Comparison of ENCODE assay signal across 33 mouse cellular contexts in the genomic region with DNA sequence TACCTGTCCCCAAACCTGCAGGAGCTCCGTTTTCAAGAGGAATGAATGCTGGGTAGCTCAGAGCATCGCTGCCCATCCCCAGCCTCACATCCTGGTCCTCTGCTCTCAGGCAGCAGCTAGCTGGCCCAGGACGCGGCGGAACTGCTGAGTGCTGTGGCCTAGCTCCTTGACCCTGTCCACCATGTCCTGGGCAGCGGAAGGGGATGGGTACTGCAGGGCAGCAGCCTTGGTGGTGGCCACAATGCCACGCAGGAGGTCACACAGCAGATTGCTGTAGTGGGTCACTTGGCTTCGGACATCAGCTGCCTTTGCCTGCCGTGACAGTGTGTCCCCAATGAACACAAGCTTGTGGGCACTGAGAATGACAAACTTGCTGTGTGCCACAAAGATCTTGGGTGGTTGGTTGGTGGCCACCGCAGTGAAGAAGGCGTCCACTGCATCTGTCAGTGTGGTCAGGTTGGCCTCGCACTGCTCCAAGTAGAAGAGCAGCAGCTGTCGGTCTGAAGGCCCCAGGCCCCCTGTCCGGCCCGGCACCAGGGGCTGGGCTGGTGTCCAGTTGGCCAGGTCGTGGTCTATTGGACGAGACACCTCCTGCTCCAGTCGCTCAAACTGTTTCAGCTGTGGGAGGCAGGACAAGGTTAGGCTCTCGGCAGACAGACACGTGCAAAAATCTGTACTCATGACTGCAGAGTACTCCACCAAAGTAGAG. TPM values are rescaled to one million over a fixed set of nuclear protein-coding genes. Genes with fewer than 3 reads are reported as not detected.
DNase-seq lines count a peak whose midpoint lies in the region; TF ChIP-seq lines count a peak whose summit lies in the region.
"Had no signal": no experiment of that assay in that cellular context is flagged by ENCODE, and none has a peak within 500 bp of the region (broad histone marks: within the 10 kb centered on the region; RNA-seq: fewer than 3 reads in every experiment).

No protein-coding gene starts in this region.

- intact Hi-C loops in heart, postnatal 36 days (cut with DNase I): no loop called here

- DNase-seq in cerebellum, postnatal 14 days: peak; percentile 38 to 46
- DNase-seq in cerebellum, adult 18-20 months: no peak
- DNase-seq in heart, postnatal 4 days: peak; percentile 17
- DNase-seq in heart, postnatal 36 days: no peak
- no peak for DNase-seq in liver, adult 2 months (ENCODE audit: extremely low read depth, low read depth, low spot score)
- no peak for DNase-seq in liver
- no peak for DNase-seq in layer of hippocampus, adult 2 months (ENCODE audit: low spot score in 2 of 2)
- DNase-seq: adrenal gland, adult 2 months; B cell, adult 2 months; gastrocnemius, postnatal 25 days; heart, adult 18-20 months; kidney, postnatal 36 days; layer of hippocampus, adult 9-11 months; lung, embryonic 14.5 days; lung, postnatal 14 days; thymus, postnatal 4 days had no signal

- H3K4me1 ChIP-seq in liver, adult 2 months (ENCODE audit: control insufficient read depth, insufficient read depth, low read length): peaks cover 20% of the 10 kb centered on the region

- WGBS in liver, adult 2 months: 75% methylated on average over 20 of the region's 20 CpGs

- no peak overlapping the region for H3K4me3 ChIP-seq in liver, adult 2 months (ENCODE audit: insufficient read depth, low read depth, low read length)
- no peak overlapping the region for H3K4me3 ChIP-seq in layer of hippocampus, adult 2 months
- H3K4me3 ChIP-seq: erythroblast, embryonic 14.5 days; heart, embryonic 12.5 days; hindbrain, embryonic 10.5 days; hindbrain, embryonic 15.5 days; limb, embryonic 10.5 days; limb, embryonic 15.5 days; liver, embryonic 15.5 days; neural tube, embryonic 12.5 days had no signal

- peaks cover 27% of the 10 kb centered on the region; the same call in 1 of the 2 replicates for H3K36me3 ChIP-seq in liver, adult 2 months (ENCODE audit: control insufficient read depth, insufficient read depth, low read length)

- no peak for TF ChIP-seq CTCF in liver, adult 2 months (IDR thresholded peaks at IDR 0.05; ENCODE audit: low read depth, low read length)
- no peak for TF ChIP-seq CTCF in layer of hippocampus, adult 2 months (conservative IDR thresholded peaks at IDR 0.05)

- H3K27ac ChIP-seq in liver, adult 2 months (replicated peaks; ENCODE audit: insufficient read depth, low read depth, low read length): peak overlapping the region; percentile 98; the same call in 1 of the 2 replicates
- H3K27ac ChIP-seq in layer of hippocampus, adult 2 months: no peak overlapping the region
- H3K27ac ChIP-seq: hindbrain, embryonic 10.5 days; hindbrain, embryonic 15.5 days; limb, embryonic 10.5 days; limb, embryonic 15.5 days; neural tube, embryonic 12.5 days had no signal

- no peak overlapping the region for H3K9ac ChIP-seq in liver, adult 2 months (ENCODE audit: low read depth, low read length)
- H3K9ac ChIP-seq: heart, embryonic 12.5 days; hindbrain, embryonic 15.5 days; limb, embryonic 15.5 days; liver, embryonic 15.5 days; lung, embryonic 14.5 days; neural tube, embryonic 12.5 days had no signal

- TF ChIP-seq POLR2A in liver, adult 2 months (IDR thresholded peaks at IDR 0.05; ENCODE audit: extremely low read depth, insufficient read depth, low read length): no peak

- 0 out of 2 replicates have a peak, but pooled peaks cover 6% of the 10 kb centered on the region for H3K79me2 ChIP-seq in liver, adult 2 months (ENCODE audit: control insufficient read depth, insufficient read depth, low read length)

- no peaks in the 10 kb centered on the region for H3K27me3 ChIP-seq in liver, adult 2 months (ENCODE audit: control insufficient read depth, insufficient read depth, low read length)
- H3K27me3 ChIP-seq: heart, embryonic 12.5 days; hindbrain, embryonic 15.5 days; limb, embryonic 15.5 days; liver, embryonic 15.5 days; neural tube, embryonic 12.5 days had no signal

RNA-seq across cellular contexts. Expression of a gene that starts 20.1 kb away (rescaled TPM):
- not detected for total RNA-seq in heart, postnatal 4 days (2021)
- total RNA-seq in heart, postnatal 36 days (2021): not detected
- total RNA-seq in liver, adult 2 months (2014; rRNA removed): 50.9 and 134 TPM in 2 replicates
- polyA plus RNA-seq in liver, adult 2 months (2012; rRNA removed): 1.9 and 5.3 TPM in 2 replicates
- not detected for total RNA-seq in layer of hippocampus, adult 2 months (2021)
- total RNA-seq: gastrocnemius, postnatal 25 days; heart, adult 18-20 months; left cerebral cortex, postnatal 10 days had no signal
- polyA plus RNA-seq: embryonic facial prominence, embryonic 14.5 days; erythroblast, embryonic 14.5 days; forebrain, embryonic 11.5 days; forebrain, embryonic 16.5 days; heart, embryonic 12.5 days; heart, postnatal 0 days; hindbrain, embryonic 10.5 days; inflammation-experienced regulatory T-cells, adult 6 months; kidney, embryonic 14.5 days; limb, embryonic 10.5 days; lung, embryonic 14.5 days; midbrain, embryonic 11.5 days; midbrain, embryonic 16.5 days; neural tube, embryonic 12.5 days had no signal

RNA-seq across cellular contexts. Expression of a gene that starts 32.7 kb away (rescaled TPM):
- total RNA-seq in heart, postnatal 4 days (2021): 10 to 100 TPM; 62.7 to 65.0 TPM
- 10 to 100 TPM; 18.8 to 19.1 TPM for total RNA-seq in heart, postnatal 36 days (2021)
- 11.3 and 18.0 TPM in 2 replicates for total RNA-seq in liver, adult 2 months (2014; rRNA removed)
- 41.2 and 53.2 TPM in 2 replicates for polyA plus RNA-seq in liver, adult 2 months (2012; rRNA removed)
- total RNA-seq in layer of hippocampus, adult 2 months (2021): 10 to 100 TPM; 66.1 to 69.7 TPM

Comparison
In these comparisons a context has a peak if more than half of its experiments do, and no peak if none do; other contexts are left out.
1. DNase-seq: peak in cerebellum, postnatal 14 days (2 of 2) and heart, postnatal 4 days (single experiment); none in cerebellum, adult 18-20 months (0 of 2), heart, postnatal 36 days (0 of 2), liver, adult 2 months (single experiment), liver (single experiment) and layer of hippocampus, adult 2 months (0 of 2).
2. RNA of a gene that starts 20.1 kb away (total RNA-seq): 50.9 to 134 TPM in liver, adult 2 months; not detected in heart, postnatal 4 days, not detected in heart, postnatal 36 days and not detected in layer of hippocampus, adult 2 months; every median in the first group is over 10 times any median in the second.